Mouse (Mus musculus) R1 (cell line): ENCODE data around the gene Bcam.

Experiments used
- DNase-seq: peaks from one replicate; pipeline ENCODE4 v3.0.0-alpha.2; 2018; ENCODE audit warnings: low read depth, low spot score

Gene Bcam

DNA sequence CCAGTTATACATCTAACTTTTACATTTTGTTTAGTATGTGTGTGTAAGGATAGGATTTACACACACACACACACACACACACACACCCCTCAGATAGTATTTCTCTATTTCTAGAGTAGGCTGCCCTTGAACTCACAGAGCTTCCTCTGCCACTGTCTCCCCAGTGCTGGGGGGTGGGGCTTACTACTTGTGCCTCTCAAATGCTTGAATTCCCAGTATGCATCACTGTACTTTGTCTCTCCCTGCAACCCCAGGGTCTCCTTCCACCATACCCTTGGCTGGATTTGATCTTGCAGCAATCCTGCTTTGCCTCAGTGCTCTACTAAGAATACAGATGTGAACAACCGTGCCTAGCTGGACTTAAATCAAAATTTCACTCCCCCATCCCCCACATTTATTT lies 16.8 kb downstream of the Bcam start:
- peak; percentile 71 for DNase-seq

DNA sequence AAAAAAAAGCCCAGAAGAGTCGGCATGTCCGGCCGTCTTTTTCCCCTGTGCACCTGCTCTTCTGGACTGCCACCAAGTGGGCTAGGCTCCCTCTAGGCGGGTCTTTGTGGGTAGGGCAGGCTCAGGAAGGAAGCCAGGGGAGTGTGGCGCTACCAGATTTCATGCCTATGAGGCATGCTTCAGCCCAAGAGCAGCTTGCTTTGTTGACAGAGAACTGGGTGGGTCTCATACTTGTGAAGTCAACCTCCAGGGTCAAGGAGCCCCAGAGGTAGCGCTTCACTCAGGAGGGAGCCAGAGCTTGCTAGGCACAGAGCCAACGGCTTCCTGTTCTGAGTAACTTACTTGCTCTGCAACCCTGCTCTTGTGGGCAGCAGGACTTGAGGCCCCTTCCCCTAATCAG lies 17.2 kb downstream of the Bcam start:
- peak; percentile 88 for DNase-seq

DNA sequence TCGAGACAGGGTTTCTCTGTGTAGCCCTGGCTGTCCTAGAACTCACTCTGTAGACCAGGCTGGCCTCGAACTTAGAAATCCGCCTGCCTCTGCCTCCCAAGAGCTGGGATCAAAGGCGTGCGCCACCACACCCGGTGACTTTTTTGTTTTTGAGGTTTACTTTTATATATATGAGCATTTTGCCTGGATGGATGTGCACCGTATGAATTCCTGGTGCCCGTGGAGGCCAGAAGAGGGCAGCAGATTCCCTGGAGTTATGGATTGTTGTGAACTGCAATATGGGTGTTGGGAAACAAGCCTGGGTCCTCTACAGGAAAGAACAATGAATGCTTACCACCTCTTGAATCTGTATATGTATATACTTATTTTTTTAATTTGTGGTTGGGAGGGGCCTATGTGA lies 18.2 kb downstream of the Bcam start:
- DNase-seq: peak; percentile 65

DNA sequence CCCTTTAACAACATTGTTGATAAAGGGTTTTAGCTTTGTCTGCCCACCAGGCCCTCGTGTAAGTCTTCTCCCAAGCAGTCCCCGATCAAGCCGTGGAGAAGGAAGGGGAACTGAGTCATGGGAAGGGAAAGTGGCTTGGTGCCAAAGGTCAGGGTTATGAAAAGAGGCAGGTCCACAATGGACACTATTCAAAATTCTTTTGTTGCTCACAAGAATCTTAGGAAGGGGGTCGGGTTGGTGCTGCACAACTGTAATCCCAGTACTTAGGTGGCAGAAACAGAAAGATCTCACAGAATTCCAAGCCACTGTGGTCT lies 19.8 kb downstream of the Bcam start:
- no peak for DNase-seq

DNA sequence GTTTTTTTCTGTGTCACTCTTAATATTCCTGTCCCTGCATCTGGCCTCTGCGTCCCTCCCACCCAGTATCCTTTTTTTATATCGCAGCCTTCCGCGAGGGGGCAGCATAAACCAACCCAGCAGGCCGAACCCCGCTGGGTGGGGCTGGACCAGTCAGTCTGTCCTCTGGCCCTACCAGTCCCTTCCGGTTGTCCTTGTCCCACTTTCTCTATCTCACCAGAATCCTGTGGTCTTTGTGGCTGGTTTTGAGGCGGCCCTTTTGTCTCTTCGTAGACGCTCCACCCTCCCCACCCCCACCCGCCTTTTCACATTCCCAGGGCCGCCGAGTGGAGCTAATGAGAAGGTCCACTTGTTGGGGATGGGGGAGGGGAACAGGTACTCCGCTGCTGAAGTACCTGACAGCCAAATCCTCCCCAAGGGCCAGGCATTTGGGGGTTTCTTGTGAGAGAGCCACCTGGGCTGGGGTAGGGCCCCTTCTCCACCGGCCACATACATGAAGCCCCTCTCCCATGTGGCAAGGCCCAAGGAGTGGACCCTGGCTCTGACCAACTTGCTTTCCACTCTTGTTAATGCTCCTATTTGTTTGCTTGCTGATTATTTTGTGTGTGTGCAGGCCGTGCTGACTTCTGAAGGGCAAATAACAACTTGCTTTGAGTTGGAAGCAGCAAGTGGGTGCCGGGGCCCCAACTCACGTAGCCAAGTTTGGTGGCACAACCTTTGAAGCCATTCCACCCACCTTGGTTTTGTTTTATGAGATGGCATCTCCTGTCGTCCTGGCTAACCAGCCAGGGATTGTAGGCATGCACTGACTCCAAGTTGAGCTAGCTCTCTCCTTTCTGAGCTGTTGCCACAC lies 20.4 kb downstream of the Bcam start, which contains the start of gene Nectin2:
TSS of gene Nectin2 (minus strand) at position 267 of the 853 bp plus-strand sequence.
- peak; percentile 90 for DNase-seq

DNA sequence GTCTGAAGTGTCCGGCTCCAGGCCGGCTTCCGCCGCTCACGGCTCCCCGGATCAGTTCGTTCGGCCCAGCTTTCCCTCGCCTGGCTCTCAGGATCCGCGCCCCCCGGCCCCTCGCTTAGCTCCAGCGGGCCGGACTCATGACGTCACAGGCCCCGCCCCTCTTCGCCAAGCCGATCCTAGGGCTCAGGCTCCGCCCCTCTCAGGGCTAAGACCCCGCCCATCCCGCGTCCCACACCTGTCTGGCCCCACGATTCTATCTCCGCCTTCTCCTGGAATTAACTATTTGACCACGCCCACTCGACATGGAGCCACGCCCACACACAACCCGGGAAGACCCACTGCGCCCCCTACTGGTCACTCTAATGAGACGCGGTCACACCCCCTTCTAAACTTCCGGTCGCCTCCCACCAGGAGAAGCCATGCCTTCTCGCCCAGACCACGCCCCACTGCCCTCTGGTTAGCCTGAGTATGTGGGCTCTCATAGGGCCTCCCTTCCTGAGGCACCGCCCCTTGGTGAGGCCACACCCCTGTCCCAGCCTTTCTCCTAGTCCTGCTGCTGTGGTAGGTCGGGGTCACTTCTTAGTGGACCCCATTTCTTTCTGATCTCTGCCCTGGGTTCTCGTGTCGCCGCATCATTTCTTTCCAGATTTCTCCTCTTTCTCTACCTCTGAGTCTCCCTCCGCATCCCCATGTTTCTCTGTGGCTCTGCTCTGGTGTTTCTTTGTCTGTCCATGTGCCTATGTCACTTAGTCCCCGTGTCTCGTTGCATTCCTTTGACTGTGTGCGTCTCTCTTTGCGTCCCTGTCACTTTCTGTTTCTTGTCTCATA lies 21.2 kb downstream of the Bcam start:
- DNase-seq: peak; percentile 99

DNA sequence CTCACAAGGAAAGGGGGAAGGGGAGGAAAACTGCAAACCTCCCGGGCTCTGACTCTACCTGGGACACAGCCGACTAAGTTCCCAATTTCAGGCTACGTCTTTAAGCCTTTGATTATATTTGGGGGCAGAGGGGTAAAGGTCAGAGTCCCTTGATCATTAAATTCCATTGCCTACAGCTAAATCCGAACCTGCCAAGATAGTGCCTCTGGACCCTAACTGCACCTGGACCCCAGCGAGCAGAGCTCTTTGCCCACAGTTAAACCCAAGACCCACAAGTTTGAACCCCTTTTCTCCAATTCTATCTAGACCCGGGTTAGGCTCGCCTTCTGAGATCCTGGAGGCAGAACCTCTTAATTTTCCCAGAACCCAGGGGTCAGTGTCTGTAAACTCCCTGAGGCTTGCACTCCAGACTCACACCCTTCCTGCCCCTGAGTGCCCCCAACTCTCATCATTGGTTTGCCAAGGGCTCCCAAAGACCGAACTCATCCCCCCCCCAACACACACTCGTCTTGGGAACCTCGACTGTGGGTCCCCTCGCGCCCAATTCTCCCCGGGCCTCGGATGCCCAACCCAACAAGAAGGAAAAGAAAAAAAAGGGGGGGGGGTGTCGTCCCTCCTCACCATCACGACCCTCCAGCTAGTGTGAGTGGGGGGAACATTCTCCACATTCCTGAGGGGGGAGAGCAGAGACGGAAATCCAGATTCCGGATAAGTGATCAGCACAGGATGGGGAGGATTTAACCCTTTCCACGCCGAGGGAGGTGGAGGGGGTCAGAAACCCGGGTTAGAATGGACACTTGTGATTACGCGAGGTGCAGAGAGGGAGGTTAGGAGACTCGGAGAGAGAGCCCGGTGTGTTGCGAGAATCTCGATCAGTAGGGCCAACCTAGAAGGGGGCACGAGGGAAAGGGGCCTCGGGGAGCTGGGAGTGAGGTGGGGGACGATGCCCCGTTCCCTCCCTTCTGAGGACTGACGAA lies 22.3 kb downstream of the Bcam start:
- DNase-seq: peak; percentile 77

DNA sequence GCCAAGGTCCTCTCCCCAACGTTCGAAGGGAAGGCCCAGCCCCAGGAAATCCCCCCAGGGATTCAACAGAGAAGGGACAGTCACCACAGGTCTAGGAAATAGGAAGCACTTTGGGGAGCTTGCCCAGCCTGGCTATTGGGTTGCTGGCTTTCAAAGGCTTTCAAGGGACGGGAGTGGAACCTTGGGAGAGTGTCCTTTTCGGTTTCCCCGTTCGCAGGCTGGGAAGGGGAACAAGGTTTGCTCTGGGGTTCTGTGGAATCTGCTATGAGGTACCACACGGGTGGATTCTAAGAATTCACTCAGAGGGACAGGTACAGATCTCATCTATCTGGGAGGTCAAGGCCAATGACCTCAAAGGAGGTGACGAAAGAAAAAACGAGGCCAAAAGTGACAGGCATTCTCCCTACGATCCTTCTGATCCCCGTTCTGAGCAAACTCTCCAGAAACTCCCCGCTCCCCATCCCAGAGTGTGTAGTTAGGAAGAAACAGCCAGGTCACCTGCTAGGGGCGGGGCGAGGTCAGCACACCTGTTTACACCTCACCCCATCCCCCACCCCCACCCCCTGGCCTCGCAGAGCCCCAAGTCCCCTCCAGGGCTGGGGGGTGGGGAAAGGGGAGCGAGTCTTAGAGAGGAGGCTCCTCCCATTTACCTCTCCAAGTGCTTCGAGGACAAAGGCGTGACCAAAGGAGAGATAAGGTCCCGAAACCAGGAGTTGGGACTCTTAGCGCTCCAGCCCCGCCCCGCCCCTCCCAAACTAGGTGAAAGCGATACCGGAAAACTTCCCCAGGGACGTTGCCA lies 23.2 kb downstream of the Bcam start:
- DNase-seq: peak; percentile 97

DNA sequence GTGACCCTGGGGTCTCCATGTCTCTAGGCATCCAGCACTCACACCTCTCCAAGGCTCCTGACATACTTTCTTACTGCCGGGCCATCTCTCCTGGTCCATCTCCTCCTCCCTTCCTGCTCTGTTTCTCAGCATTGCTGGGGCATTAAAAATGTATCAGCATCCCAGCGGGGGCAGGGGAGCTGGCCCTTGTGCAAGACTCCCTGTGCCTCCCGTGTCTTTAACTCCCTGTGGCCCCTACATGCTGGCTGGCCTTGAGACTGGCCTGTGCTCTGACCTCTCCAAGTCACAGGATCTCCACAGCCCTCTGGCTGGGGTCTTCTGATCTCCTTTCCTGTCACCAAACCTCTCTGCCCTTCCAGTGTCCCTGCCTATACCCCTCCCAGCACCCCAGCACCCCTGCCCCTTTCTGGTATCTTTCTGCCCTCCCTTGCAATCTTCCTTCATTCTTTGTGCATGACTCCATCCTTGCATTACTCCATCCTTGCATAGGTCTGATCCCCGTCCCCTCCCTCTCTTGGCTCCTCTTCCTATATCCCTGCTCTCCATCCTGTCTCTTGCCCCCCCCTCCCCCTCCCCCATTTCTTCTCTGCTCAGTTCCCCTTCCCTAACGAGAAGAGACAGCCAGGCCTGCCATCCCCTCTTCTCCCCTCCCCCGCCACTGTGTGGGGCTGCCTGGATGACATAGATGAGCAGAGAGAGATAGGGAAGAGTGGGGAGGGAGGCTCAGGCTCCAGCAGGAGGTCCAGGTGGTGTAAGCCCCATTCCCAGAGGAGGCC lies 24.2 kb downstream of the Bcam start:
- DNase-seq: peak; percentile 46

DNA sequence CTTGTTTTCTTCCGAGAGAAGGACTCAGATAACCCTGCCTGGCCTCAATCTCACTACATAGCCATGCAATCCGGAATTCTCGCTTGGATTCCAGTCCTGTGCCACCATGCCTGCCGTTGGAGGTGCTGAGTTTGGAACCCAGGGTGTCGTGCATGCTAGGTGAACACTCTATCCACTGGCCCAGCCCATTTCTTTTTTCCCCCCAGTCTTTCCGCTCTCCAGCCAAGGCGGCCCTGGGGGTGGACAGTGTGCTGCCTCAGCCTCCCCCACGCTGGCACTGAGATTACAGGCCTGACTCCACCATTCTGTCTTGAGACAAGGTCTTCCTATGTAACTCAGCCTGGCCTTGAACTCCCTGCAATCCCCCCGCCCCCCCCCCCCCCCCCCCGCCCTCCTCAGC lies 24.8 kb downstream of the Bcam start:
- no peak for DNase-seq

DNA sequence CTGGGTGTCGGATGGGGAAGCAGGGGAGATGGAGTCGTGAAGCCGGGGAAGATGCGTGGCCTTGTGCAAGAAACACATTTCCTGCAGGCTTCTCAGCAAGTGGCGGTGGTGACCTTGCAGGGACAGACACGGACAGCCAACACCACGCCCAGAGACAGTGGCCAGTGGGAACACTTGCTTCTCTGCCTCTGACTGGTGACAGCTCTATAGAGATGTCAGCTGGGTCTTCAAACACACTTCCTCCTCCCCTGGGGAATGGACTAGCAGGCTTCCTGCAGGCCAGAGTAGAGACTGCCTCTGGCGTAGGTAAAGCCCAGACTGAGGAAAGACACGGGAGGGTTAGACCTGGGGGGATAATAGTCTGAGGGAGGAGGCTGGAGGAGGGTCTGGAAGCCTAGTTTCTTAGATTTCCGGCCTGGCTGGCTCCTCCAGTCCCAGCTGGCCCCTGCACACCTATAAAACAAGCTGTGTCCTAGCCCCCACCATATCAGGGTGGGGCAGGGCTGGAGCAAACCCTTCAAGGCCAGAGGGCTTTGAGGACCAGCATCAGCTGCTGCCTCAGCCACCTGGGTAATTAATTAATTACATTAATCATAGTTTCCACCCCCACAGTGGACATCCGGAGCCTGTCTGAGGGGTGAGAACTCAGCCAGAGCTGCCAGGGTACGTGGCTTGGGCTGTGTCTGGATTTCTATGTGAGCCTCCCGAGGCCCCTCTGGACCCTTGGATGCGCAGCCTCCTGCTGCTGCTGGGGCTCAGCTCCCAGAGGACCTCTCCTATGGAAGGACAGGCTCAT lies 26.0 kb downstream of the Bcam start:
- DNase-seq: peak; percentile 37

DNA sequence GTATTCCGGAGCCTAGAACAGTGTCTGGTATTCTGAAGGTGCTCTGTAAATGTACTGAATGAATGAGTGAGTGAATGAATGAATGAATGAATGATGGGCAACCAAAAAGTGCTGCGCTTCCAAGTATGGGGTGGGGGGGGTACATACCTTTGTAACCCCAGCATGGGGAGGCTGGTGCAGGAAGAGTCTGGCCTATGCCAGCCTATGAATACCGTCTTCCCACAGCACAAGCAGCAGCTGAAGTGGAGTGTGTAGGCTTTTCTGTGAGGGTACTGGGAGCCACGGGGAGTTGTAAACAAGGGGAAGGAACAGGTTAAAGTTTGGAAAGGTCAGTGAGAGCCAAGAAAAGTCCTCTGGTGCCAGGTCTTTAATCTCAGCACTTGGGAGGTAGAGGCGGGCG lies 27.0 kb downstream of the Bcam start:
- DNase-seq: no peak

DNA sequence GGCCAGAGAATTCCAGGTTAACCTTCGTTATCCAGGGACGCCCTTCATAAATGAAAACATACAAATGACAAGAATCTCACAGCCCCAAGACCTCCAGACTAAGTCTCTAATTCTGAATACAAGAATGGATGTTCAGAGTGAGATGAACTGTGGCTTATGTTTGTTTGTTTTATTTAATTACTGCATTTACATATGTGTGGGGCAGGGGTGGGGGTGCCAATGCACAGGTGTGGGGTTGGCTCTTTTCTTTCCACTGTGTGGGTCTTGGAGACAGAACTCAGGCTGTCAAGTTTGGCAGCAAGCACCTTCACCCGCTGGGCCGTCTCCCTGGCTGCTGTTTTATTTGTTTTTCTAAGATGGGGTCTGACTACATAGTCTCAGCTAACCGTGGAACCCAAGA lies 28.3 kb downstream of the Bcam start:
- DNase-seq: peak; percentile 72

DNA sequence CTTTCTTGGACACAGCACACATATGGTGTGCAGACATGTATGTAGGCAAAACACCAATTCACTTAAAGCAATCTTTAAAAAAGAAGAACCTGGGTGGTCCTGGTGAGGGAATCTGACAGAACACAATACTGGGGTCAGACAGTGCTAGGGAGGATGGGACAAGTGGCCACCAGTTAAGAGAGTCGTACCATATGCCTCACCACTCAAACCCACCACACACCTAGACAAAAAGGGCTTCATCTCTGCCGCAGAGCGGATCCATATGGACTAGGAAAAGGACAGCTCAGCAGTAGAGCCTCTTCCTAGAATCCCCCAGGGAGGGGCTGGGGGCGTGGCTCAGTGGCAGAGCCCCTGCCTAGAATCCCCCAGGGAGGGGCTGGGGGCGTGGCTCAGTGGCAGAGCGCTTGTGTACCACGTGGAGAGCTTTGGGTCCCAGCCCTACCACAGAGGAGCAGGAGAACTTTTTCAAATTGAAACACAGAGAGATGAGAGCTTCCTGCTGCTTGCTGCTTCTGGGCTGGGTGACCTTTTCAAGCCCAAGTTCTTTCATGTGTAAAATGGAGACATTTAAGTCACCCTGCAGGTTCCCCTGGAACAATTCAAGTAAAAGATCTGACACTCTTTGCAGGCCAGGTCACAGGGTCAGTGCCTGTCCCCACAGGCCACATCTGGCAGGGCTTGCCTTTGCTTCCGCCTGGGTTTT lies 29.3 kb downstream of the Bcam start:
- peak; percentile 99 for DNase-seq

DNA sequence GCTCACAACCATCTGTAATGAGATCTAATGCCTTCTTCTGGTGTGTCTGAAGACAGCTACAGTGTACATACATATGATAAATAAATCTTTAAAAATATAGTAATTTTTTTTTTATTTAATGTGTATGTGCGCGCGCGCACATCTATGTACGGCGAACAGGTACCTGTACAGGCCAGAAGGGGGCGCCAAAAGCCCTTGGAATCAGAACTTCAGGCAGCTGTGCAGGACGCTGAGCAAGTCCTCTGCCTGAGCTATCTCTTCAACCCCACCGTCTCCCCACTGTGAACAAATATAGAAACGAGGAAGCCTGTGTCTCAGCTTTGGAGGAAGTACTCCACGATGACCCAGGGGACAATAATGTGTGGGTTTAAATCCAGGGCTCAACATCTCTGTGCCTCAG lies 30.5 kb downstream of the Bcam start:
- peak; percentile 82 for DNase-seq

DNA sequence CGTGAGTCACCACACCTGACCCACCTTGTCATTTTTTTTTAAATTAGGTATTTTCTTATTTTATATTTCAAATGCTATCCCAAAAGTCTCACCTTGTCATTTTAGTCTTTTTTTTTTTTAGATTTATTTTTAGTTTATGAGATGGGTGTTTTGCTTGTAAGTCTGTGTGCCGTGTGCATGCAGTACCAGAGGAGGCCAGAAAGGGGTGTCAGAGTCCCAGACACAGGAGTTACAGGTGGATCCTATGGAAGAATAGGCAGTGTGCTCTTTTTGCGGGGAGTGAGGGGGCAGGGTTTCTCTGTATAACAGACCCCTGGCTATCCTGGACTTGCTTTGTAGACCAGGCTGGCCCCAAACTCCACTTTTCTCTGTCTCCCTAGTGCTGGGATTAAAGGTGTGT lies 32.0 kb downstream of the Bcam start:
- peak; percentile 68 for DNase-seq

DNA sequence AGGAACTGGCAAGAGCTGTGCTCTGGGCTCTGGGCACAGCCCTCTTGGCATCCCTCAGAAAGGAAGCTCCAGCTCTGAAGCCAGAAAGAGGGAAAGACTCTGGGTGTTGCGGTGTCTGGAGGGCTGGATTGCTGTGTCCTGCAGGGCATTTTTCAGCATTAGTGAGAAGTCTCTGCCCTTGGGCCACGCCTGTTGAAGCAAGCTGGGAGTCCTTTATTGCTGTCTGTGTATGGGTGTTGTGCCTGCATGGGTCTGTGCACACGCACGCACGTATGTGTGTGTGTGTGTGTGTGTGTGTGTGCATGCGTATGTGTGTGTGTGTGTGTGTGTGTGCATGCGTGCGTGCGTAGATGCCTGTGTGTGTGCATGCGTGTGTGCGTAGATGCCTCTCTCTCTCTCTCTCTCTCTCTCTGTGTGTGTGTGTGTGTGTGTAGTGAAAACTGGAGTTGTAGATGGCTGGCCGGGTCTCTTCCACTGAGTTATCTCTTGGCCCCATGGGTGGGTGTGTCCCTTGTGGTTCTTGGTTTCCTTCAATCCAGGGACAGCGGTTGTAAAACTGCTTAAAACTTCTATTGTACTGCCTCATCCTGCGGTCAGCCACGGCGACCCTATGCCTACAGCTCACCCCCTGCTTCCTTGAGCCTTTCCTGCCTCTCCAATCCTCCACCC lies 34.3 kb downstream of the Bcam start:
- DNase-seq: peak; percentile 26

DNA sequence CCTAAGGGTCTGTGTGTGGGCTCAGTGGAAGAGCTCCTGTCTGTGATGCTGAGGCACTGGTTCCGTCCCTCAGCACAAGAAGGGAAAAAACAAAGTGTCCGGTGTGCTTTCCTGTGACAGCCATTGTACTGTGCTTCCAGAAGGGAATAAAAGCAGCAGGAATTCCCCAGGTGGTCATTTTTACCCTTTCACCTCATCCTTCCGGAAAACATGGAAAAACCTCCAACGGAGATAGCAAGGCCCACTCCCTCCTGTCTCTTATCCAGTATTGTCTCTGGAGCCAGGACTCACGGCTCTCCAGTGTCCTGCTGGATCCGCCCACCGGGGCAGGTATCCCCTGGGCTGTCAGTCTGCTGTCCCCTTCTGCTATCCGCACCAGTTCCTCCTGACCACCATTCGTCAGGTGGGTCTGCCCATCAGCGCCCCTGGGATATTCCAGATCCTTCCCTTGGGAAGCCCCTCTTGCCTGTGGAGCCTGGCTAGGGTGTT lies 36.6 kb downstream of the Bcam start:
- peak; percentile 70 for DNase-seq
